Mouse (Mus musculus) spleen, adult 12 weeks (tissue): ENCODE results near the gene Gm20388.
"Not testable (repeated sequence)": the region's sequence is repeated elsewhere in the genome, so short reads cannot be mapped to it uniquely, and the experiment has no call there.

ENCODE experiments used
- DNase-seq: peaks from one replicate; pipeline ENCODE4 v3.0.0; 2022; ENCODE audit warnings: low spot score

The Gm20388 gene

GRCm38 (mm10) chr8:123015074-123015473 is 3104.4 kb downstream of the Gm20388 start:
- no peak for DNase-seq

- DNase-seq, result no peak
Observed at GRCm38 (mm10) chr8:123017143-123017542, 3106.5 kb downstream of the Gm20388 start.

GRCm38 (mm10) chr8:123018484-123019164 is 3108.0 kb downstream of the Gm20388 start:
- DNase-seq, result no peak

- no peak for DNase-seq
Observed at GRCm38 (mm10) chr8:123020084-123020483, 3109.4 kb downstream of the Gm20388 start.

GRCm38 (mm10) chr8:123020859-123021258 is 3110.2 kb downstream of the Gm20388 start:
- DNase-seq, result no peak

GRCm38 (mm10) chr8:123021259-123021658 is 3110.6 kb downstream of the Gm20388 start:
- DNase-seq, result no peak

- no peak for DNase-seq
Observed at GRCm38 (mm10) chr8:123022727-123023126, 3112.1 kb downstream of the Gm20388 start.

GRCm38 (mm10) chr8:123024226-123024625 is 3113.6 kb downstream of the Gm20388 start:
- DNase-seq, result no peak

- DNase-seq, result no peak
Observed at GRCm38 (mm10) chr8:123025951-123026351, 3115.3 kb downstream of the Gm20388 start.

GRCm38 (mm10) chr8:123027786-123028185 is 3117.1 kb downstream of the Gm20388 start:
- DNase-seq, result no peak

- not testable (repeated sequence) for DNase-seq
Observed at GRCm38 (mm10) chr8:123030091-123030490, 3119.4 kb downstream of the Gm20388 start.

- DNase-seq, result no peak
Observed at GRCm38 (mm10) chr8:123031321-123031978, 3120.8 kb downstream of the Gm20388 start.

GRCm38 (mm10) chr8:123032730-123033129 is 3122.1 kb downstream of the Gm20388 start:
- no peak for DNase-seq

GRCm38 (mm10) chr8:123033431-123033830 is 3122.8 kb downstream of the Gm20388 start:
- DNase-seq, result no peak

GRCm38 (mm10) chr8:123034171-123034570 is 3123.5 kb downstream of the Gm20388 start:
- no peak for DNase-seq

- peak; percentile 28 for DNase-seq
Observed at GRCm38 (mm10) chr8:123036956-123037355, 3126.3 kb downstream of the Gm20388 start.

GRCm38 (mm10) chr8:123037487-123037886 is 3126.8 kb downstream of the Gm20388 start:
- DNase-seq, result no peak

GRCm38 (mm10) chr8:123038351-123038750 is 3127.7 kb downstream of the Gm20388 start:
- DNase-seq, result no peak

- DNase-seq, result no peak
Observed at GRCm38 (mm10) chr8:123039376-123040109, 3128.9 kb downstream of the Gm20388 start.

- DNase-seq, result no peak
Observed at GRCm38 (mm10) chr8:123040110-123040650, 3129.5 kb downstream of the Gm20388 start.

- DNase-seq, result peak; percentile 70
Observed at GRCm38 (mm10) chr8:123041008-123041773, 3130.6 kb downstream of the Gm20388 start.

- no peak for DNase-seq
Observed at GRCm38 (mm10) chr8:123041774-123042105, 3131.1 kb downstream of the Gm20388 start.
